Mouse (Mus musculus) liver, adult 2 months (tissue): ENCODE measurements around the gene Stard3.

ENCODE experiments used
- CTCF ChIP-seq: fragments of 200-500 bp; IDR thresholded peaks from 2 replicates; pipeline ENCODE4 v1.5.1; 2011; ENCODE audit warnings: low read depth, low read length, control low read depth
- POLR2A ChIP-seq: fragments of 200-500 bp; IDR thresholded peaks from 2 replicates; pipeline ENCODE4 v1.6.1; 2011; ENCODE audit warnings: low read length, control low read depth; ENCODE audit not compliant: insufficient read depth; ENCODE audit errors: extremely low read depth

GRCm38 (mm10) chr11:98342000-98342945 is 15.9 kb upstream of the Stard3 start:
- TF ChIP-seq POLR2A, result no peak
- TF ChIP-seq CTCF, result peak; percentile 100
